Mouse (Mus musculus) cortical plate, adult 2 months (tissue): ENCODE results near the gene Nmb.

ENCODE experiments used
- CTCF ChIP-seq: fragments of 200-500 bp; IDR thresholded peaks from 2 replicates; pipeline ENCODE4 v1.5.1; 2011; ENCODE audit warnings: mild to moderate bottlenecking, control low read depth, low read length; ENCODE audit not compliant: insufficient read depth; ENCODE audit errors: extremely low read depth
- POLR2A ChIP-seq: fragments of 200-500 bp; IDR thresholded peaks from 2 replicates; pipeline ENCODE4 v1.6.1; 2011; ENCODE audit warnings: mild to moderate bottlenecking, low read length, control low read depth; ENCODE audit not compliant: insufficient read depth; ENCODE audit errors: extremely low read depth

DNA sequence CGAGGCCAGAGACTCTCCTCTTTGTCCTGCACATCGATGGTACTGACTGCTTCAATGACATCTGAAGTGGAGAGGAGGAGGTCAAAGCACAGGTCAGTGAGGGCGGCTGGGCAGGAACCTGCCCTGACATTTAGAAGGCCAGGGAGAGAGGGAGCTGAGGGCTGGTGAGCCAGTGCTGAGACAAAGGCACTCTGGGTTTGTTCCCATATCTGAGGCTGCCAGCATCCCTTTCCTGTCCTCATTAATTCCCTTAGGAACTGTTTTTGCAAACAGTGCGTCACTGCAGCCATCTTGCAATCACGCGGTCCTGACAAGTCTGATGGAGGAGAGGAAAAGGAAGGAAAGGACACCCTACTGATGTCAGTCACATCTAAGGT lies 11.1 kb downstream of the Nmb start:
- TF ChIP-seq POLR2A (no peak), CTCF (no peak)
